Mouse (Mus musculus) bone marrow macrophage, adult 2 months (primary cell): Measurements from ENCODE around the gene Pctp.

Experiments
- CTCF ChIP-seq: IDR thresholded peaks from 2 replicates; pipeline ENCODE4 v1.5.1; 2012; ENCODE audit warnings: low read depth, mild to moderate bottlenecking, low read length, moderate library complexity
- POLR2A ChIP-seq: IDR thresholded peaks from 2 replicates; pipeline ENCODE4 v1.6.1; 2012; ENCODE audit warnings: mild to moderate bottlenecking, low read depth, low read length, borderline replicate concordance

DNA sequence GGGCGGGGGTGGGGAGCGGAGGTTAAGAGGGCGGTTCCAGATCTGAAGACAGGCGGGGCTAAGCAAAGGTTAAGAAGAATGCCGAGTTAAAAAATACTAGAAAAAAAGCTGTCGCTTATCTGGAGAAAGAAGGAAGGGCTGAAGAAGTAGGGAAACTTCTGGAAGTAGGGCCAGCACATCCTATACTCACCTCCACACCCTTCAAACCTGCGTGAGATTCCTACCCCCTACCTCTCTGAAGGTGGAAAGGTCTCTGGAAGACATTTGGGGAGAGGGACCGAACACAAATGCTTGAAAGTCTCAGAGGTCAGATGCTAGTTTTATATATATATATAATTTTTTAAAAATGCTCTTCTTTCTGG, 274 bp upstream of the Pctp start:
- no peak for TF ChIP-seq CTCF
- no peak for TF ChIP-seq POLR2A
